Mouse (Mus musculus): ENCODE measurements around the gene Dis3l2.

Dis3l2 gene

GRCm38 (mm10) chr1:87021584-87021983 is 318.0 kb downstream of the Dis3l2 start:
- no peak for DNase-seq

- no peak for DNase-seq
Observed at GRCm38 (mm10) chr1:87023291-87024170, 319.9 kb downstream of the Dis3l2 start.

- DNase-seq, result no peak
Observed at GRCm38 (mm10) chr1:87025021-87025420, 321.4 kb downstream of the Dis3l2 start.

- peak; percentile 60 for DNase-seq
Observed at GRCm38 (mm10) chr1:87028786-87029185, 325.2 kb downstream of the Dis3l2 start.

GRCm38 (mm10) chr1:87030652-87031051 is 327.0 kb downstream of the Dis3l2 start:
- DNase-seq, result no peak

- peak; percentile 67 for DNase-seq
Observed at GRCm38 (mm10) chr1:87032466-87032865, 328.9 kb downstream of the Dis3l2 start.

GRCm38 (mm10) chr1:87035532-87036161 is 332.0 kb downstream of the Dis3l2 start:
- DNase-seq, result no peak

GRCm38 (mm10) chr1:87036334-87036733 is 332.7 kb downstream of the Dis3l2 start:
- DNase-seq, result no peak

- DNase-seq, result no peak
Observed at GRCm38 (mm10) chr1:87038477-87039070, 335.0 kb downstream of the Dis3l2 start.

- no peak for DNase-seq
Observed at GRCm38 (mm10) chr1:87041119-87041518, 337.5 kb downstream of the Dis3l2 start.

- peak; percentile 43 for DNase-seq
Observed at GRCm38 (mm10) chr1:87041814-87042438, 338.3 kb downstream of the Dis3l2 start.

- no peak for DNase-seq
Observed at GRCm38 (mm10) chr1:87050072-87050471, 346.5 kb downstream of the Dis3l2 start.

- DNase-seq, result no peak
Observed at GRCm38 (mm10) chr1:87050700-87051099, 347.1 kb downstream of the Dis3l2 start.

GRCm38 (mm10) chr1:87051369-87051768 is 347.8 kb downstream of the Dis3l2 start:
- DNase-seq, result no peak

- DNase-seq, result no peak
Observed at GRCm38 (mm10) chr1:87057075-87057474, 353.5 kb downstream of the Dis3l2 start.

GRCm38 (mm10) chr1:87059042-87059665 is 355.5 kb downstream of the Dis3l2 start:
- DNase-seq, result no peak

- DNase-seq, result no peak
Observed at GRCm38 (mm10) chr1:87060913-87061312, 357.3 kb downstream of the Dis3l2 start.

- no peak for DNase-seq
Observed at GRCm38 (mm10) chr1:87070720-87071119, 367.1 kb downstream of the Dis3l2 start.

GRCm38 (mm10) chr1:87073776-87074175 is 370.2 kb downstream of the Dis3l2 start:
- DNase-seq, result no peak

- no peak for DNase-seq
Observed at GRCm38 (mm10) chr1:87086196-87086595, 382.6 kb downstream of the Dis3l2 start.

GRCm38 (mm10) chr1:87086964-87087363 is 383.4 kb downstream of the Dis3l2 start:
- DNase-seq, result no peak

- no peak for DNase-seq
Observed at GRCm38 (mm10) chr1:87089251-87089650, 385.6 kb downstream of the Dis3l2 start.

GRCm38 (mm10) chr1:87089828-87090227 is 386.2 kb downstream of the Dis3l2 start, which contains the start of gene Alppl2:
Alppl2 (minus strand) TSS chr1:87089928.
- DNase-seq, result no peak
